Mouse (Mus musculus) lung, adult 2 months (tissue): ENCODE data around the gene Ldb2.

Experiments used
- CTCF ChIP-seq: fragments of 200-500 bp; IDR thresholded peaks from 2 replicates; pipeline ENCODE4 v1.5.1; 2011; ENCODE audit warnings: mild to moderate bottlenecking, low read length, control low read depth; ENCODE audit not compliant: insufficient read depth
- POLR2A ChIP-seq: fragments of 200-500 bp; IDR thresholded peaks from 2 replicates; pipeline ENCODE4 v1.6.1; 2011; ENCODE audit warnings: low read depth, mild to moderate bottlenecking, control low read depth, low read length, borderline replicate concordance; ENCODE audit errors: extremely low read depth

- TF ChIP-seq CTCF (no peak), POLR2A (no peak)
Measured at GRCm38 (mm10) chr5:44589318-44589717, 210.2 kb downstream of the Ldb2 start.
